Mouse (Mus musculus) cerebellum, postnatal 4 days (tissue): ENCODE results near the gene Uqcc2.

ENCODE experiments used
- DNase-seq, 2 experiments: peaks; one replicate each; pipeline ENCODE4 v3.0.0; 2022; ENCODE audit warnings: low spot score in 2 of 2, mixed read lengths in 1 of 2

Gene Uqcc2

GRCm38 (mm10) chr17:27154881-27155280 is 21.2 kb upstream of the Uqcc2 start:
- no peak for DNase-seq

- peak in 1 of 2 experiments; percentile 28 for DNase-seq
Observed at GRCm38 (mm10) chr17:27154256-27154655, 20.5 kb upstream of the Uqcc2 start.

- no peak for DNase-seq
Observed at GRCm38 (mm10) chr17:27153773-27154193, 20.1 kb upstream of the Uqcc2 start.

GRCm38 (mm10) chr17:27152976-27153723 is 19.4 kb upstream of the Uqcc2 start:
- no peak for DNase-seq

- DNase-seq, result no peak
Observed at GRCm38 (mm10) chr17:27151411-27151810, 17.7 kb upstream of the Uqcc2 start.

GRCm38 (mm10) chr17:27150871-27151270 is 17.2 kb upstream of the Uqcc2 start:
- DNase-seq, result no peak

- no peak for DNase-seq
Observed at GRCm38 (mm10) chr17:27146323-27146923, 12.7 kb upstream of the Uqcc2 start.

GRCm38 (mm10) chr17:27144152-27144551 is 10.4 kb upstream of the Uqcc2 start:
- no peak for DNase-seq

GRCm38 (mm10) chr17:27141971-27142450 is 8.3 kb upstream of the Uqcc2 start:
- no peak for DNase-seq

- no peak for DNase-seq
Observed at GRCm38 (mm10) chr17:27140262-27140661, 6.5 kb upstream of the Uqcc2 start.

- DNase-seq, result no peak
Observed at GRCm38 (mm10) chr17:27139304-27139703, 5.6 kb upstream of the Uqcc2 start.

- no peak for DNase-seq
Observed at GRCm38 (mm10) chr17:27138396-27138795, 4.7 kb upstream of the Uqcc2 start.

GRCm38 (mm10) chr17:27134715-27135114 is 999 bp upstream of the Uqcc2 start:
- DNase-seq, result no peak

GRCm38 (mm10) chr17:27134187-27134586 is 471 bp upstream of the Uqcc2 start:
- DNase-seq, result no peak

GRCm38 (mm10) chr17:27132238-27132637 is 1.5 kb downstream of the Uqcc2 start:
- no peak for DNase-seq

GRCm38 (mm10) chr17:27131240-27131665 is 2.5 kb downstream of the Uqcc2 start:
- no peak for DNase-seq

- no peak for DNase-seq
Observed at GRCm38 (mm10) chr17:27130246-27130645, 3.5 kb downstream of the Uqcc2 start.

- no peak for DNase-seq
Observed at GRCm38 (mm10) chr17:27129819-27130218, 3.9 kb downstream of the Uqcc2 start.

- no peak for DNase-seq
Observed at GRCm38 (mm10) chr17:27129291-27129690, 4.4 kb downstream of the Uqcc2 start.

- no peak for DNase-seq
Observed at GRCm38 (mm10) chr17:27128189-27128588, 5.5 kb downstream of the Uqcc2 start.

GRCm38 (mm10) chr17:27126974-27127373 is 6.7 kb downstream of the Uqcc2 start:
- DNase-seq, result no peak

- no peak for DNase-seq
Observed at GRCm38 (mm10) chr17:27125669-27126202, 8.0 kb downstream of the Uqcc2 start.

- peak; percentile 48 to 77 for DNase-seq
Observed at GRCm38 (mm10) chr17:27125185-27125584, 8.5 kb downstream of the Uqcc2 start.
